Mouse (Mus musculus) brain, adult 10 weeks (tissue): Measurements from ENCODE around the gene Acadvl. TPM values are rescaled to one million over a fixed set of nuclear protein-coding genes. Genes with fewer than 3 reads are reported as not detected.

ENCODE experiments used
- polyA plus RNA-seq: library from polyadenylated mRNA; stranded (reverse); fragments of 350-450 nt; fragmentation: Illumina TruSeq; extraction: RNeasy Lipid Tissue Mini Kit (QIAGEN cat#74804); gene quantifications from one replicate; pipeline ENCODE4 v1.2.3, GENCODE M21; 2015; ENCODE audit warnings: low read depth, low replicate concordance

The Acadvl gene
- 53.6 TPM for polyA plus RNA-seq

DNA sequence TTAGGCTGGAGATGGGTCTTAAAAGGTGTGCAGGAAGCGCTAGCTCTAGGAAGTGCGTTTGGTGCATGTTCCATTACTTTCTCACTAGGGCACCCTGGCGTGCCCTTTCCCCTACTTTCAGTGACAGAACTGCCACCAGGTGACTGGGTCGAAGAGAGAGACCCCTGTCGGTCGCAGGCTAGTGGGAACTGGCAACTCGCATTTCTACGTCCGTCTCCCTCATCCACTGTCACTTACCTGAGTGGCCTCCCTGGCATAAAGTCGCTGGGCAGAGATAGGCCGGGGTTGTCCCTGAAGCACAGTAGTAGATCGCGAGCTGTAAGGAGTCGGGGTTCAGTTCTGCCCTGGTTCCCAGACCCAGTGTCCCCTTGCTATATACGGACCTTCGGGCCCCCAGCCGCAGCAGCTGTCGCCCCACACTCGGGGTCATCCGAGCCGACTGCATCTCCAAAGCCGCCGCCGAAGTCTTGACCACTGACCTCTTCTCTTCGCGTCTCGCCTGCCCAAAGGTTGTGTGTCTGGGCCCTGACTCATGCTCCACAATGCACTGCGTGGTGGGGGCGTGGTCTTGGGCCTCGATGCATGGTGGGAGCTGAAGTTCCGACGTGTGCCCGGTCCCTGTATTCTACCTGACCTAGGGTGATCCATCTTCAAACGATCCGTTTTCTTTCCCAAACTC lies at the start of gene Acadvl:
Gene Acadvl, minus strand, starts transcription at position 532 of the 679 bp plus-strand sequence.

DNA sequence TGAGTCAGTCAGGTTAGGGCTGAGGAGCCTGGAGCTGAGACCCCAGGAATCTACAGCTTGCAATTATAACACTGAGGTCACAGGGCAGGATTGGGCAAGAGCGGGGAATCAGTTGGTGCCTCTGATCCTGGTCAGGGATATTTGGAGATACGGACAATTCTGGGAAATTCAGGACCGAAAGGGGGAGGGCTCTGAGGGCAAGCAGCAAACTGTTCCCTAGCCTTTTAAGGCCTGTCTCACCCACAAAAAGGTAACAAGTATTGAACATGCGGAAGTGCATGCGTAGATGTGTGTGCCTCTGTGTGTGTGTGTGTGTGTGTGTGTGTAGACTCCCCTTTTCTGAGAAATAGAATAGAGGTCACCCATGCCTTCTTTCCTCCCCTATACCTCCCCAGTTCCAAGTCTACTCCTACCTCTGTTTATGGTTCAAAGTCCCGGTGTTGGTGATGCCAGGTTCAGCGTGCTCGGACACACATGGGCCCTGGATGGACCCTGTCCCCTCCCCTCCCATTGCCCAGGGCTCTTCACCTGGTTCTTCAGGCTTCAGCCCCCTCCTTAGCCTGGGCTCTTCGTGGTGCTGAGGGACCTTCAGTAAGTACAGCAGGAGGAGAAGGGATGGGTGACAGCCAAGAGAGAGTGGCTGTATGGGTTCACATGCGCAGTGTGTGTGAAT lies 38.8 kb upstream of the Acadvl start, which contains the start of gene Asgr1:
Gene Asgr1, plus strand, starts transcription at position 188 of the 673 bp plus-strand sequence.

DNA sequence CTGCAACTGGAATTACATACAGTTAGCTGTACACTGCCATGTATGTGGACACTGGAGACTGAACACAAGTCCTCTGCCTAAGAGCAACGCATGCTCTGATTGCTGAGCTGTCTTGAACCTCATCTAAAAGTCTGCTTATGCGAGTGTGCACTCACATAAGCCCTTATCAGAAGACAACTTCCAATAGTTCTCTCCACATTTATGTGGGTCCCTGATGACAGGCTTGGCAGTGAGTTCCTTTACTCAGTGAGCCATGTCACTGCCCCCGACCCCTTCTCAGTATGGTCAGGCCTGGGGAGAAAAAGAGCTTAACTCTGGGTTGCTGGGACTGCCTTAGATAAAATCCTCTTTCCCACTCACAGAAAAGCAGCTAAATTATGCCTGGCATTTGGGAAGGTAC lies 1.5 kb upstream of the Acadvl start, which contains the start of gene Dlg4:
Gene Dlg4, plus strand, starts transcription at position 274 of the 400 bp plus-strand sequence.

DNA sequence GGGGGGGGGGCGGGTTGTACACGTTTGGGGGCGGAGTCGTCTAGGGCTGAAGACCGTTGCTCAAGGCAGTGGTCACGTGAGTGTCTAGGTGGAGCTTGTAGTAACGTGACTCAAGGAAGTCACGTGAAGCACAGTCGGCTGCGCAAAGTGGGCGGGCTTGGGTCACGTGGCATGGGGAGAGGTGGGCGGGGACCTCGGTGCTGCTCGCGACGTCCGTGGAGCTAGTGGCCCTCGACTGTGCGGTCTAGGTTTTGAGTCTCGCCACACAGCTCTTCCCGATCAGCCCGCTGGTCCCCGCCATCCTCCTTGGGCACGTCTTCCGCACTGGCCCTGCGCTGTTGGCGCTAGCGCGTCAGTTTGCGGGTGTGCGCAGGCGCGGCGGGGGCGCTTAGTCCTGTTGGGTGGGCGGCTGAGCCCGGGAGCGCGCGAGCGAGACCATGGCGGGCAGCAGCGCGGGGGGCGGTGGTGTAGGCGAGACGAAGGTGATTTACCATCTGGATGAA lies 14.8 kb downstream of the Acadvl start, which contains the start of gene Dvl2:
Gene Dvl2, plus strand, starts transcription at position 200 of the 503 bp plus-strand sequence.

DNA sequence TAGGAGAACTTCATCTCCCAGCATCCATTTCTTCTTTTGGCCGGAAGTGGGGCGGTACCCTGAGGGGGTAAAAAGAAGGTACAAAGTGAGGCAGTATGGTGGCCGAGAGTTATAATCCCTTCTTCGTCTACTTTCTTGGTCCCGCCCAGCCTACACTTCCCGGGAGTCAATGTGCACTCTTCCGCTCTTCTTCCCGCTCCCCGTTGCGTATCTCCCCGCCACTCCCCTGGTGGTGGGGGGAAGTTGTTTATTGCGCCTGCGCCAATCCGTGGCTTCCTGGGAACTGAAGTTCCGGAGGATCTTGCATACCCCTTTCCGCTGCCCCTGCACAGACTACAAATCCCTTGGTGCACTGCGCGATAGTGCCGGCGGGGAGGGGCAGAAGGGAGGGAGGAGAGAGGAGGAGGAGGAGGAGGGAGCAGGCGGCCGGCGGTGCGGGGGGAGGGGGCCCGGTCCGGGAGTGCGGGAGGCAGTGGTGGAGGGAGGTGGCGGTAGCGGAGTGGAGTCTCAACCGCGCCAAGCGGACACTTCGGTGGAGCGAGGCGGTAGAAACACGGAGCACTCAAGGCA lies 19.7 kb downstream of the Acadvl start, which contains the start of gene Phf23:
Gene Phf23, plus strand, starts transcription at position 387 of the 570 bp plus-strand sequence.

DNA sequence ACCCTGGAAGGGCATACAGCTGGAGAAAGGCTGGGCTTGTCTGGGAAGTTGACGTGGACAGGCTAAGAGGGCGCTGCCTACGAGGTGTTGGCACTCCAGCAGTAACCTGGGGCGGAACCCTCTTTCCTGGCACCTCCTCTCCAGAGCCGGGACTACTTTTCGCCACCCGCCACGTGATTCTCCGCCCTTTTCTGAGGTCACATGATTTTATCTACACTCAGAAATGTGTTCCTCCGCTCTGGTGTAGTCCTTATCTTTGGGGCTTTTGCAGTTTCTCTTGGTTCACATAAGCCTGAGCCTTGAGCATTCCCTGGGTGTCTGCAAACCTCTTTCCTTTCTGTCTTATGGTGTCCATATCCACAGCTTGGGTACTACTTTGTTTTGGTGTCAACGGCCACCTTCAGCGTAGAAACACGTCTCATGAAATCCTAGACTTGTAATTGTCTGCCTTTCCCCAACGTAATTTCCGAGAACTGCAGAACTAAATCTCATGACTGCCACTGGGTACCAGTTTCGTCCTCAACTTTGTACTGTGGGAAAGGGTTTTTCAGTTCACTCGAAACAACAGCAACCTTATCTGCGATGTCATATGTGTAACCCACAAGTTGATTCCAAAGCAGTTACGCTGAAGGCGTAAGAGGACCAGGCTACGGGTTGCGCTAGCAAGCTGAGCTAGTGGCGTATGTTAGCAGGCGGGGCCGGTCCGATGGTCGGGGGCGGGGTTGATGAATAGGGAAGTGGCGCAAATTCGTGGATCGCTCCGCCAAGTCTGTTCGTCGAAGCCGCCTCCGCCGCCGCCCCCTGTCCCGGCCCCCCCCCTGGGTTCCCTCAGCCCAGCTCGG lies 24.1 kb downstream of the Acadvl start, which contains the start of gene Gabarap:
Gene Gabarap, plus strand, starts transcription at position 294 of the 842 bp plus-strand sequence.

DNA sequence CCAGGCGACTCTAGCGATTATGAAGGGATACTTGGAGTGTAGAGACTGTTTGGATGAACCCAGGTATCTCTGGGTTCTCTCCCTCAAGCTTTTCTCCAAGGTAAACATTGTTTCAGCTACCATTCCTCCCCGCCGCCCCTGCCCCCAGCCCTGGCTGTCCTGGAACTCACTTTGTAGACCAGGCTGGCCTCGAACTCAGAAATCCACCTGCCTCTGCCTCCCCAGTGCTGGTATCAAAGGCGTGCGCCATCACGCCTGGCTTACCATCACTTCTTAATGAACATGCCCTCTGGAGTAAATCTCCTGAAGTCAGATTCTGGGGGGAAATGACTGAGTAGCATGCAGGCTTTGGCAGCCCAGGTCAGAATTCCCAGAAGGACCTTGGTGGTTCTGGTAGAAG lies 33.0 kb downstream of the Acadvl start, which contains the start of gene Elp5:
Gene Elp5, minus strand, starts transcription at position 293 of the 400 bp plus-strand sequence.

DNA sequence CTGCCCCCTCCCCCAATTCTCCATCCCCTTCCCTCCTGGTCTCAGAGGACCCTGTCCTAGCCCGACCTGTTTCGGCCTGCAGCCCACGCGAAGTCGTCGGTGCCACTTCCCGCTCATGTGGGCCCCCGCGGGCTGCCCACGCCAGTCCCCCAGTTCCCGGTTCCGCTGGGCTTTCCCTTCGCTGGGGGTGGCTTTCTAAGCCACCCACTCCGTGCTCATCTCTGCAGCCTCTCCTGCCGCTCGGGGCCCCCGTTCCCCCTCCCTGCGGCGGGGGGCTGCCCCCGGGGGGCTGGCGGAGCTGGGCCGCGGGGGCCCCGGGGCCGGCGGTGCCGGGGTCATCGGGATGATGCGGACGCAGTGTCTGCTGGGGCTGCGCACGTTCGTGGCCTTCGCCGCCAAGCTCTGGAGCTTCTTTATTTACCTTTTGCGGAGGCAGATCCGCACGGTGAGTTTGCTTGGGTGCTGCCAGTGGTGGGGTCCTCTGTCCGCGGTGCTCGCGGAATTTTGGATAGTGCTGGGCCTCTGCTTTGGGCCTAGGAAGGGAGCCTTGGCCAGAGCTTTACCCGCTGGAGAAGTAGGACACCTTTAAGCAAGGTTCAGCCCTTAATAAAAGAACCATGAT lies 34.0 kb downstream of the Acadvl start, which contains the start of gene Ctdnep1:
Gene Ctdnep1, plus strand, starts transcription at position 16 of the 622 bp plus-strand sequence.

DNA sequence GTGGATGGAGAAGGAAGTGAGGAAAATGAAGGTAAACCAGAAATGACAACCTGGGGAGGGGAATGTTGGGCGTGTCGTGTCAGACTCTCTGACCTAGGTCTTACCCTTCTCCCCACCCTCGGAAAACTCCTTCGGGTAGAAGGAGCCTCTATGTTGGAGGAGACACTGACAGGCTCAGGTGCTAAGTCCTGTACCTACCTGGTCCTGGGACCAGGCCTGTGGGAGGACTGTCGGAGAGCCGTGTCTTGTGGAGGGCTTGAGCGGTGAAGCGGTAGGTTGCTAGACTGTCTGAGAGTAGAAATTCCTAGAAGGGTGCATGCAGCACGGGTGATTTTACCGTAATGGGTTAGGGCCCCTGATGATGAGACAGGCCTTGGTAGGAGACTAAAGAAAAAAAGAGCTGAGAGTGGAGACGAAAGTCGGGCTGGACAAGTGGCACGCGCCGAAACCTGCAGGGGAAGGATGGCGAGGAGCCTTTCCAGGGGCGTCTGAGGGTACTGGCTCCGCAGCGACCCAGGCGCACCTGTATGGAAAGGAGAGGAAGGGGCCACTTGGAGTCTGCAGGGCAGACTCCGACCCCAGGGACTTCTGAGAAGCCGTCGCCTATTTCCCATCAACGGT lies 50.5 kb downstream of the Acadvl start, which contains the start of gene Cldn7:
Gene Cldn7, plus strand, starts transcription at position 130 of the 621 bp plus-strand sequence.

Other genes starting within 250 kb of the Acadvl start
- 61.8 TPM for gene Zbtb4, start 249.5 kb downstream of the Acadvl start, polyA plus RNA-seq
- 0.61 TPM for gene Chrnb1, start 219.5 kb downstream of the Acadvl start, polyA plus RNA-seq
- 16.9 TPM for gene Fgf11, start 213.6 kb downstream of the Acadvl start, polyA plus RNA-seq
- not detected for gene Tmem102, start 209.8 kb downstream of the Acadvl start, polyA plus RNA-seq
- not detected for gene Gm39566, start 200.1 kb downstream of the Acadvl start, polyA plus RNA-seq
- not detected for gene Spem2, start 196.9 kb downstream of the Acadvl start, polyA plus RNA-seq
- gene Spem1, start 193.2 kb downstream of the Acadvl start, polyA plus RNA-seq: not detected
- 101 TPM for gene Nlgn2, start 177.6 kb downstream of the Acadvl start, polyA plus RNA-seq
- 280 TPM for gene Tmem256, start 176.9 kb downstream of the Acadvl start, polyA plus RNA-seq
- gene Plscr3, start 169.0 kb downstream of the Acadvl start, polyA plus RNA-seq: 18.8 TPM
- gene Tnk1, start 156.7 kb downstream of the Acadvl start, polyA plus RNA-seq: not detected
- not detected for gene Tmem95, start 137.4 kb downstream of the Acadvl start, polyA plus RNA-seq
- gene Kctd11, start 134.0 kb downstream of the Acadvl start, polyA plus RNA-seq: 1.7 TPM
- not detected for gene Acap1, start 119.9 kb downstream of the Acadvl start, polyA plus RNA-seq
- gene 2810408A11Rik, start 114.4 kb downstream of the Acadvl start, polyA plus RNA-seq: 0.33 TPM
- gene Neurl4, start 114.3 kb downstream of the Acadvl start, polyA plus RNA-seq: 63.2 TPM
- gene Gps2, start 101.5 kb downstream of the Acadvl start, polyA plus RNA-seq: 35.4 TPM
- 640 TPM for gene Eif5a, start 93.5 kb downstream of the Acadvl start, polyA plus RNA-seq
- gene Ybx2, start 79.6 kb downstream of the Acadvl start, polyA plus RNA-seq: 4.8 TPM
- 1.4 TPM for gene Slc2a4, start 67.2 kb downstream of the Acadvl start, polyA plus RNA-seq
- not detected for gene Cldn7, start 50.6 kb downstream of the Acadvl start, polyA plus RNA-seq
- 108 TPM for gene Ctdnep1, start 34.3 kb downstream of the Acadvl start, polyA plus RNA-seq
- 115 TPM for gene Elp5, start 32.9 kb downstream of the Acadvl start, polyA plus RNA-seq
- gene Gabarap, start 24.3 kb downstream of the Acadvl start, polyA plus RNA-seq: 346 TPM
- 56.1 TPM for gene Phf23, start 19.6 kb downstream of the Acadvl start, polyA plus RNA-seq
- gene Dvl2, start 14.8 kb downstream of the Acadvl start, polyA plus RNA-seq: 17.5 TPM
- 491 TPM for gene Dlg4, start 1.5 kb upstream of the Acadvl start, polyA plus RNA-seq
- gene Asgr1, start 38.7 kb upstream of the Acadvl start, polyA plus RNA-seq: 2.2 TPM
- not detected for gene Asgr2, start 77.2 kb upstream of the Acadvl start, polyA plus RNA-seq
- gene Mgl2, start 114.9 kb upstream of the Acadvl start, polyA plus RNA-seq: 0.80 TPM
- 1.3 TPM for gene Clec10a, start 140.8 kb upstream of the Acadvl start, polyA plus RNA-seq
- gene Slc16a11, start 197.3 kb upstream of the Acadvl start, polyA plus RNA-seq: 23.4 TPM
- gene Slc16a13, start 205.7 kb upstream of the Acadvl start, polyA plus RNA-seq: 4.6 TPM
- gene Bcl6b, start 214.4 kb upstream of the Acadvl start, polyA plus RNA-seq: 0.76 TPM
- gene 0610010K14Rik, start 222.5 kb upstream of the Acadvl start, polyA plus RNA-seq: 55.7 TPM
- 9.0 TPM for gene Gm21988, start 224.4 kb upstream of the Acadvl start, polyA plus RNA-seq
- gene Rnasek, start 224.4 kb upstream of the Acadvl start, polyA plus RNA-seq: 441 TPM
- 0.36 TPM for gene Alox12, start 239.9 kb upstream of the Acadvl start, polyA plus RNA-seq